Mouse (Mus musculus) ES-Bruce4 (cell line): Measurements from ENCODE around the gene Zap70.
A peak's percentile ranks its signal among the peaks of the same experiment; 100 is the strongest.

ENCODE experiments used
- CTCF ChIP-seq: IDR thresholded peaks from one replicate; pipeline ENCODE4 v1.8.1; 2011; ENCODE audit warnings: low read depth, low read length
- EP300 ChIP-seq: IDR thresholded peaks from 2 replicates; pipeline ENCODE4 v1.6.1; 2011; ENCODE audit warnings: low read depth, low read length; ENCODE audit not compliant: insufficient read depth
- POLR2A ChIP-seq: IDR thresholded peaks from one replicate; pipeline ENCODE4 v1.8.1; 2011; ENCODE audit warnings: low read length; ENCODE audit not compliant: insufficient read depth

- TF ChIP-seq CTCF (no peak), EP300 (peak; percentile 49; the same call in 1 of the 2 replicates), POLR2A (no peak)
These were observed 42.7 kb downstream of the Zap70 start for GRCm38 (mm10) chr1:36804259-36804658.
